Mouse (Mus musculus) megakaryocyte, embryonic 14.5 days (primary cell): Measurements from ENCODE around the gene Tnnt3. TPM values are rescaled to one million over a fixed set of nuclear protein-coding genes. Genes with fewer than 3 reads are reported as not detected.

ENCODE experiments used
- H3K27me3 ChIP-seq: replicated peaks from 2 replicates; pipeline ENCODE3; 2012; ENCODE audit warnings: inconsistent platforms
- H3K36me3 ChIP-seq: replicated peaks from 2 replicates; pipeline ENCODE3; 2012; ENCODE audit warnings: low read length, inconsistent platforms, mixed read lengths
- H3K4me1 ChIP-seq: 2 replicates; pipeline ENCODE4 v1.6.1; 2012; ENCODE audit warnings: inconsistent platforms
- H3K4me3 ChIP-seq: replicated peaks from 2 replicates; pipeline ENCODE3; 2012; ENCODE audit warnings: moderate library complexity, mild to moderate bottlenecking, inconsistent platforms
- H3K9me3 ChIP-seq: 2 replicates; pipeline ENCODE4 v1.6.1; 2012; ENCODE audit warnings: inconsistent platforms
- FLI1 ChIP-seq: IDR thresholded peaks from 2 replicates; pipeline ENCODE4 v1.6.1; 2012; ENCODE audit warnings: low read length, inconsistent platforms, mixed read lengths
- GATA1 ChIP-seq: IDR thresholded peaks from 3 replicates; pipeline ENCODE4 v1.6.1; 2012; ENCODE audit warnings: mixed read lengths, low read length, inconsistent platforms, borderline replicate concordance
- polyA plus RNA-seq: library from polyadenylated mRNA; stranded (reverse); fragments of >175 nt; gene quantifications from 2 replicates; pipeline ENCODE4 v1.2.3, GENCODE M21; 2012; ENCODE audit warnings: low replicate concordance; ENCODE audit not compliant: insufficient read depth

Tnnt3 gene
- polyA plus RNA-seq, 1 experiment: not detected

- Histone ChIP-seq H3K4me1 (peaks cover 17% of the 10 kb centered on the region), H3K9me3 (no peaks in the 10 kb centered on the region), H3K36me3 (no peaks in the 10 kb centered on the region), H3K27me3 (peaks cover 88% of the 10 kb centered on the region), H3K4me3 (no peak overlapping the region)
- TF ChIP-seq GATA1 (no peak), FLI1 (no peak)
Measured at GRCm38 (mm10) chr7:142475641-142476040, 23.0 kb upstream of the Tnnt3 start.

GRCm38 (mm10) chr7:142476271-142476670 lies 22.4 kb upstream of the Tnnt3 start:
- no peaks in the 10 kb centered on the region for H3K9me3 ChIP-seq
- no peaks in the 10 kb centered on the region for H3K36me3 ChIP-seq

GRCm38 (mm10) chr7:142476795-142477452 lies 21.7 kb upstream of the Tnnt3 start:
- TF ChIP-seq GATA1 (no peak), FLI1 (no peak)
- no peak overlapping the region for H3K4me3 ChIP-seq
- no peaks in the 10 kb centered on the region for H3K36me3 ChIP-seq
- H3K27me3 ChIP-seq: peaks cover 89% of the 10 kb centered on the region
- H3K4me1 ChIP-seq: peaks cover 4% of the 10 kb centered on the region; the same call in 1 of the 2 replicates
- no peaks in the 10 kb centered on the region for H3K9me3 ChIP-seq

More at GRCm38 (mm10) chr7:142476271-142476670, 22.4 kb upstream of the Tnnt3 start:
- Histone ChIP-seq H3K4me1 (peaks cover 11% of the 10 kb centered on the region), H3K4me3 (no peak overlapping the region), H3K27me3 (peaks cover 90% of the 10 kb centered on the region)
- no peak for TF ChIP-seq GATA1
- TF ChIP-seq FLI1: no peak

GRCm38 (mm10) chr7:142478001-142478400 lies 20.6 kb upstream of the Tnnt3 start:
- Histone ChIP-seq H3K4me3 (no peak overlapping the region), H3K27me3 (peaks cover 89% of the 10 kb centered on the region), H3K36me3 (no peaks in the 10 kb centered on the region), H3K4me1 (no peaks in the 10 kb centered on the region; the same call in 1 of the 2 replicates), H3K9me3 (no peaks in the 10 kb centered on the region)
- TF ChIP-seq GATA1 (no peak), FLI1 (no peak)

- Histone ChIP-seq H3K4me3 (no peak overlapping the region), H3K9me3 (no peaks in the 10 kb centered on the region), H3K27me3 (peaks cover 89% of the 10 kb centered on the region), H3K4me1 (no peaks in the 10 kb centered on the region; the same call in 1 of the 2 replicates), H3K36me3 (no peaks in the 10 kb centered on the region)
- TF ChIP-seq GATA1 (no peak), FLI1 (no peak)
Measured at GRCm38 (mm10) chr7:142478574-142478973, 20.1 kb upstream of the Tnnt3 start.

GRCm38 (mm10) chr7:142479307-142479706 lies 19.3 kb upstream of the Tnnt3 start:
- peaks cover 92% of the 10 kb centered on the region for H3K27me3 ChIP-seq
- H3K36me3 ChIP-seq: no peaks in the 10 kb centered on the region
- H3K9me3 ChIP-seq: no peaks in the 10 kb centered on the region
- H3K4me1 ChIP-seq: no peaks in the 10 kb centered on the region; the same call in 1 of the 2 replicates
- TF ChIP-seq FLI1: no peak
- TF ChIP-seq GATA1: no peak
- no peak overlapping the region for H3K4me3 ChIP-seq

- H3K4me3 ChIP-seq: no peak overlapping the region
Measured at GRCm38 (mm10) chr7:142479886-142480285, 18.8 kb upstream of the Tnnt3 start.

GRCm38 (mm10) chr7:142480661-142481060 lies 18.0 kb upstream of the Tnnt3 start:
- H3K4me1 ChIP-seq: no peaks in the 10 kb centered on the region; the same call in 1 of the 2 replicates
- peaks cover 94% of the 10 kb centered on the region for H3K27me3 ChIP-seq
- no peak overlapping the region for H3K4me3 ChIP-seq
- no peaks in the 10 kb centered on the region for H3K36me3 ChIP-seq
- no peaks in the 10 kb centered on the region for H3K9me3 ChIP-seq
- TF ChIP-seq FLI1: no peak
- TF ChIP-seq GATA1: no peak

More at GRCm38 (mm10) chr7:142479886-142480285, 18.8 kb upstream of the Tnnt3 start:
- H3K4me1 ChIP-seq: no peaks in the 10 kb centered on the region; the same call in 1 of the 2 replicates
- TF ChIP-seq FLI1 (no peak), GATA1 (no peak)
- H3K9me3 ChIP-seq: no peaks in the 10 kb centered on the region
- H3K27me3 ChIP-seq: peaks cover 94% of the 10 kb centered on the region
- no peaks in the 10 kb centered on the region for H3K36me3 ChIP-seq

- H3K27me3 ChIP-seq: peaks cover 94% of the 10 kb centered on the region
Measured at GRCm38 (mm10) chr7:142481186-142481567, 17.5 kb upstream of the Tnnt3 start.

GRCm38 (mm10) chr7:142481568-142482255 lies 16.9 kb upstream of the Tnnt3 start:
- peaks cover 94% of the 10 kb centered on the region for H3K27me3 ChIP-seq
- H3K4me3 ChIP-seq: no peak overlapping the region
- no peaks in the 10 kb centered on the region for H3K9me3 ChIP-seq
- TF ChIP-seq FLI1 (no peak), GATA1 (no peak)
- H3K4me1 ChIP-seq: no peaks in the 10 kb centered on the region; the same call in 1 of the 2 replicates
- no peaks in the 10 kb centered on the region for H3K36me3 ChIP-seq

More at GRCm38 (mm10) chr7:142481186-142481567, 17.5 kb upstream of the Tnnt3 start:
- no peak for TF ChIP-seq GATA1
- no peak for TF ChIP-seq FLI1
- Histone ChIP-seq H3K36me3 (no peaks in the 10 kb centered on the region), H3K4me1 (no peaks in the 10 kb centered on the region; the same call in 1 of the 2 replicates), H3K9me3 (no peaks in the 10 kb centered on the region), H3K4me3 (no peak overlapping the region)
